Mouse (Mus musculus): ENCODE data around the gene Fosl2.
"Not testable (repeated sequence)": the region's sequence is repeated elsewhere in the genome, so short reads cannot be mapped to it uniquely, and the experiment has no call there.

The Fosl2 gene

DNA sequence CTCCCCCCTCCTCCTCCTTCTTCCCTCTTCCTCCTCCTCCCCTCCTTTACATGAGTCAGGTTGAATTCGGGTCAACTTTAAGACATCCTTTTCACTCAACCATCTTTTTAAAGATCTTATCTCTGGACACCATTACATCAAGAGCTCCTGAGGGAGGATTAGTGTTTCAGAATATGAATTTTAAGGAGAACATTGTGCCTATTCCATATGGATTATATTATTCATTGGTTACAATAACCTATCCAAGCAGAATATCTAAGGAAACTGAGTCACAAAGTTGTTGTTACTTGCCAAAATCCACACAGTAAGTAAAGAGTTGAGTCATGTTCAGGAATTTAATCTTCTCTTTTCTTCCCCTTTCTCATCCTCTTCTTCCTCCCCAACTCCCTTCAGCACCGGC lies 41.2 kb downstream of the Fosl2 start:
- DNase-seq (ENCODE audit: inconsistent age in 2 of 2, low spot score in 1 of 2) = no peak

DNA sequence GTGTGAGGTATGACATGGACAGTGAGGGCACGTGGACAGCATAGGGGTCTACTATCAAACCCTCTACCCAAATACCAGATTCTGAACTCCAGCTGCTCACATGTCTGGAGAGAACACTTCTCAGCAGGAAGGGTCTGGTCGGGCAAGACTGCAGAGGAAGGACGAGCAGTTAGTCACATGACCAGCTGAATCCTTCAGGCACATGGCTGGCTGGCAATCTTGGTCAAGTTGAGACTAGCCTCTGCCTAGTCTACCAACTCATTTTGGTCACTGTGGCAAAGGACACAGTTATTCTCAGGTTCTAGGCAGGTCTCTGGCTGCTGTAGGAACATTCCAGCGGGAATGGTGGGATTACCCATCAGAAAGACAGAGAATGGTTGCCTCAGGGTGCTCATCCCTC lies 42.1 kb downstream of the Fosl2 start:
- no peak for DNase-seq (ENCODE audit: inconsistent age in 2 of 2, low spot score in 1 of 2)

DNA sequence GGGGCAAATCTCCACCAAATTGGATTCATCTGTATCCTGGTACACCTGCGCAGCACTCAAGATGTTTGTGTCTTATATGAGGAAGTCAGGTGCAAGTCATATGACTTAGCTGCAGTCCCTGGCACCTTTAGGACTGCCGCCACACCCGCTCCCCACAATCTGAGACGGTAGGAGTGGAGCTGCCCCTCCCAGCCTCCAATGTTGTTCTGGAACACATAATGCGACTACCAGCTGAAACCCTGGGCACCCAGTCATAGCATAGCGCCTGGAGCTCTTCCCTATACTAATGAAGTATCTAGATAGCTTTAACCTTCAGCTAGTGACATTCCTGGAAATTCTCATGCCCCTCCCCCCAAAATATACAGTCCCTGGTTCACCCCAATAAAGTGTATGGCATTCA lies 43.1 kb downstream of the Fosl2 start:
- not testable (repeated sequence) for DNase-seq (ENCODE audit: inconsistent age in 2 of 2, low spot score in 1 of 2)

DNA sequence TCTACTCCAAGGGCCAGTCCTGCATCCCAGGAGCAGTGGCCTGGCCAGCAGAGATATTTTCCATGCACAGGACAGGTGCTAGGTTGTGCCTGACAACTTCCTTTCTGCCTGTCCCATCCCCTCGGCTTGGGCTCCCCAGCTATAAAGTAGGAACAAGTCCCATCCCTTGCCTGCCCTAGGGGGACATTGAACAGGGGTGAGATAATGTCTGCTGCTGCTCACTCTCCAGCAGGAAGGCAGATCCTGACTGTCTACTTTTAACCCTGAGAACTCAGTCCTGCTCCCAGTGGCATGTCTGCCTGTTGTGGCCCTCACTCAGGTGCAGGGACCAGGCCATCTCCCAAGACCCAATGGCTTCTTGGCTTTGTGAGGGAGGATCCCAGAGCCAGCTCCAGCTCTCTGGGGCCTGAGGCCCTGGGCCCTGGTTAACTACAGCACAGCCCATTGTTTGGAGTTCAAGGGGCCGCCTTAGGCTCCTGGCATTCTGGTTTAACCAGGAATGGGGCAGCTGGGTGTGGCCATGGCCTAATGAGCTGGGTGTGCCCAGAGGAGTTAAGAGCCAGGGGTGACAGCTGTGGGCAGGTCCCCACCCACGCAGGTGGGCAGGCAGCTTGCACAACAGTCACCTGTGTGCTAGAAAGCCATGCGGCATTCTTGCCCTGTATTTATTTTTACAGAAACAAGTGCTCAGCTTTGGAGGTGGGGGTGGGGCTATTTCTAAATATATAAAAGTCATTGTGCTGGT lies 47.5 kb downstream of the Fosl2 start:
- no peak for DNase-seq (ENCODE audit: inconsistent age in 2 of 2, low spot score in 1 of 2)

DNA sequence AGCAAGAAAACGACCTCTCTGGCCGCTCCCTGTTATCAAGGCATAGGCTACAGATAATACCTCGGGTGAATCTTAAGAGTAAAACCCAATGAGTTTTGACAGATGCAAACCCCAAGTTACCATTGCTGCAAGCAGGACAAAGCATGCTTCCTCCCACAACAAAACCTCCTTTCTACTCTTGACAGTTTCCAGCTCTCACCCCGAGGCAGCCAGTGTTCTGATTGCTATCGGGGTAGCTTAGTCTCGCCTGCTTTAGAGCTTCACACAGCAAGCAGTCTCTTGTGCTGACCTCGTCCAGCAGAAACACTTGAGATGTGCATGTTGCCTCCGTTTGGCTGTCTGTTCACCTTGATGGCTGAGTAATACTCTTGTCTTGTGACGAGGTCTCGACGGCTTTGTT lies 52.1 kb downstream of the Fosl2 start:
- peak in 1 of 2 experiments; percentile 50 for DNase-seq (ENCODE audit: inconsistent age in 2 of 2, low spot score in 1 of 2)

DNA sequence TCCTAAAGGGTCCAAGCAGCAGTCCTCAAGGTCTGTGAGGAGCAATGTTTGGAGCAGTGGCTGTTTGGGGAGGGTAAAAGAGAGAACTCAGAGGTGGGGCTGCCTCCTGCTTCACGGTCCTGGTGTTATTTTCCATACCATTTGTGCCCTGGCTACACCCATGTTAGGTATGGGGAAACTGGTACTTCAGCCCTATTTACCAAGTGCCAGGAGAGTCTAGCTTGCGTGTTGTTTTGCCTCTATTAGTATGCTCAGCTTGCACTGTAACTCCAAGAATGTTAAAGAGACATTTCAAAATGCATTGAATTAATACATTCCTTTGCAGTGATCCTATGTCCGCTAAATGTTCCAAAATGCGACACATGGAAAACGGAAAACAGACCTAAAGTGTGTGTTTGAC lies 55.7 kb downstream of the Fosl2 start:
- no peak for DNase-seq (ENCODE audit: inconsistent age in 2 of 2, low spot score in 1 of 2)

DNA sequence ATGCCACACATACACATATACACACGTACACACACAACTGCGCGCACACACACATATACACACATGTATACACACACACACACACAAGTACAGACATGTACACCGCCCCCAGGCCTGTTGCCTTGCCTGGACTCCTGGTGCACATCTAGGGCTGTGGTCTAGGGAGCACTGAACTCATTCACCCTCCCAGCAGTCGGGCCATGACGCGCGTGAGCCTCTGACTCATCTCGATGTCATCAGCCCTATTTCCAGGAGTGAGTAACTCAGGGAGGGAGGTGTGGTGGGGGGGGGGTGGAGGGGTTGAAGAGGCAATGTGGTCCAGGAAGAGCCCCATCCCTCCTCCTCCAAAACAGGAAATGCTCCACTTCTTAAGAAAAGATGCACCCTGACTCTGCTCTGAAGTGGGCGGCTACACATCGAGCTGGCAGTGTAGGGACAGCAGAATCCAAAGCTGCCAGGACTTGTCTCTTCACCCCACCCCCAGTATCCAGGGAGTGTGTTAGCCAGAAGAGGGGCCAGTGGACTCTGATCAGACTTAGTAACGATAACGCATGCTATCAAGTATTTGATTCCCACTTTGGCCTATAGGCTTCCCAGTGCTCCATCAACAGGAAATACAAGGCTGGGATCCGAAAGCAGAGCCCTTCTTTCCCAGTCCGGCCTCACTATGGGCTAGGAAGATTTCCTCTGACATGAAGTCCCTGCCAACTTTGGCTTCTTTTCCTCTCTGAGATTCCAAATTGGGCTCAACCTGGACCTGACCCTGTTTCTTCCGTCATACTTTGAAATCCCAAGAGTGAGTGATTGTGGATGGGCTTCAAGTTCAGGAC lies 56.6 kb downstream of the Fosl2 start:
- DNase-seq (ENCODE audit: inconsistent age in 2 of 2, low spot score in 1 of 2) = peak; percentile 84 to 87

DNA sequence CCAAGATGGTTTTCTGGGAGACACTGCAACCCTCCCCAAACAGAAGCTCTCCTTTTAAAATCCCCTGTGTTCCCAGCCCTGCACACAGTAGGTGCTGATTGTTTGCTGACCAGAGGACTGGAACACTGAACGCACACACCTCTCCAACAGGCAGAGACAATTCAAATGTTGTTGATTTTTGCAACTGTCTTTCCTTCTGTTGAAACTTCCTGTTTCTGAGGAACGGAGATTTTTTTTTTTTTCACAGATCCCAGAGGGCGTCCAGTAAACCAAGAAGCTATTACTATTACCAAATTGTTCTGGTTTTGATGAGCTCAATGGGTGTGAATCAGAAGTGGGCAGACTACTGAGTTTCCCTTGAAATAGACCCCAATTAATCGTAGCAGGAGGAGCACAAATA lies 58.6 kb downstream of the Fosl2 start:
- DNase-seq (ENCODE audit: inconsistent age in 2 of 2, low spot score in 1 of 2) = no peak

DNA sequence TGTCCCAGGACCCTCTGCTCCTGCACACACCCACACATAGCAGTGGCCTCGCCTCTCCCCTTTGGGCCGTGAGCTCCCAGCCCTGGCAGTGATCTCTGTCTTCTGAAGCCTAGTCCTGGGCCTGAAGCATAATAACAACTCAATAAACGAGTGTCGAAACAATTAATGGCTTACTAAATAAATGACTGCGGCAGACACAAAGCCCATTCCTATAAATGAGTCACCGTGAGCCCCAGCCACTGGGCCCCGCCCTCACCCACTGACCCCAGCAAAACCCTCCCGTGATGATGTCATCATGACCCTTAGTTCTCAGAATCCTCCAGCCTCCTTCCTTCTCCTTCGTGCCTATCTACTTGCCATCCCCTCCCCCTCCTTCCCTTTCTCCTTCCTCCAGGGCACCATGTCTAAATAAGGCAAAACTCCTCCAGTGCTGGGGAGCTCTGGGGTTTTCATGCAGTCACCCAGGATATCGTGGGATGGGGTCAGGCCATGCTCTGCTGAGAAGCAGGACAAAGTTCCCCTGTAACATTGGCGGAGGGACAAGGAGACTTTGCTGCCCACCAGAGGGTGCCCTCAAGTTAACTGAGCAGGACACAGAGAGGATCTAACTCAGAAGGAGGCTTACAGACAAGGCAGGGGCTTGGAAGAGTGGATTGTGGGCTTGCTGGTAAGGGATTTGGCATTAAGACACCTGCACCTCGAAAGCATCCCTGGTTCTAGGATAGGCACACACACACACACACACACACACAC lies 60.4 kb downstream of the Fosl2 start:
- peak in 1 of 2 experiments; percentile 44 for DNase-seq (ENCODE audit: inconsistent age in 2 of 2, low spot score in 1 of 2)

DNA sequence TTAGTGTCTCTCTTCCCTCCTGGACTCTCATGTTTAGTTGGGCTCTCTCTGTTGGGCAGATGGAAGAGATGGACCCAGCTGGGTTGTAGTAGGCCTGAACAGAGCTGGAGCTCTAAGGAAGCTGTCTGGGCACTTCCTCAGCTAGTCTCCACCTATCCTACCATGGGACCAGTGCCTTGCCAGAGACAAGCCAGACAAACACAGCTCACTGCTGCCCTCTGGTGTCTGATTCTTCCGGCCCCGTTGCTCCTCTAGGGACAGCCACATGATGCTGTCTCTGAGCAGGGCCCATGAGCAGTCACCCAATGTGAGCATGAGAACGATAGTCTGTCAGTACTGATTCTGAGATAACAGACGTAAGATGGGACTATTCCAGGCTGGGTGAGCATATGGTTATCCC lies 62.1 kb downstream of the Fosl2 start:
- DNase-seq (ENCODE audit: inconsistent age in 2 of 2, low spot score in 1 of 2) = peak; percentile 94 to 99

DNA sequence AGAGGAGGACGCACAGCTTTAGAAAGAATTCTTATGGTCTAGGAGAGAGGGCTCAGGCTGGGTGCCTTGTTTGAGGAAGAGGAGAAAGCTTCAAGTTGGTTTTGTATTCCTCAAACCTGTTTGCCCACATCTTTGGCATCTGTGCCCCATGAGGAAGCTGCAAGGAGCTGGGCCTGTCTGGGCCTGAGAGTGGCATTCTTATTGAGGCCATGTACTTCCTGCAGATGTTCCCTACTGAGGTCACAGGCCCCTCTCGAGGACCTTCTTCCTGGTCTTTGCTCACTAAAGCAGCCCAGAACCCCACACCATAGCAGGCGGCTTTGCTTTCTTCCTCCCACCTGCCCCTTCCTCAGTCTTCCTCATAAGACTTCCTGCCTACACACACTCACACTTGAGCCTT lies 63.5 kb downstream of the Fosl2 start:
- DNase-seq (ENCODE audit: inconsistent age in 2 of 2, low spot score in 1 of 2) = no peak

DNA sequence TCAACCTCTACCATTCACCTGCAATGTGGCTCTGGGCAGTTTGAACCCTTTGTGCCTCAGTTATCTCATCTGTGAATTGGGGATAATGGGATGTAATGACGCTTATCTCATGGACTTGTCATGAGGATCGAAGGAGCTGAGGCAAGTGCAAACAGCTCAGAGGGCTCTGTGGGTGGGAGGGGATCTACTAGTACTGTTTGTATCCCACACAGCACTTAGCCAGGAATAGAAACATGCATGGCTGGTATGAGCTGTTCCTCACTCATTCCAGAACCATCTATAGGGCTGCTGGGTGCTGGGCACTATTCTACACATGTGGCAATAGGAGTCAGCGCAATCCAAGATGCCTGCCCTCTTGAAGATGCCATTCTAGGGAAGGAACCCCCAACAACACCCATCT lies 64.0 kb downstream of the Fosl2 start:
- DNase-seq (ENCODE audit: inconsistent age in 2 of 2, low spot score in 1 of 2) = no peak

DNA sequence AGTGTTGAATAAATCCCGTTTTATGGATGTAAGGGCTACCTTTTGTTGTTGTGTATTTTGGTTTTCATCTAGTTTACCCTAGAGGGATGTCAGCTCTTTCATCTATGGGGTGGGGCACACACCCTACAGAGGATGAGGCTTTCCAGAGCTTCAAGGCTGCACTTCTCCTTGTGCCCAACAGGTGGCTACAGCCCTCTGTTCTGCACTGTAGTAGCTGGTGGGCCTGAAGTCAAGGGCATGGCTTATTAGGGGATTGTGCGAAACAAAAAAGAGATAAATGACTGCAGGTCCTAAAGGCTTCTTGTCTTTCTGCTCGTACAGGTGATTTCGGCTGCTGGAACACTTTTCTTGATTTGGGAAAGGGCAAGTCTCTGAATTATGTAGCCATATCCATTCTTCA lies 69.1 kb downstream of the Fosl2 start:
- peak in 1 of 2 experiments; percentile 43 for DNase-seq (ENCODE audit: inconsistent age in 2 of 2, low spot score in 1 of 2)

DNA sequence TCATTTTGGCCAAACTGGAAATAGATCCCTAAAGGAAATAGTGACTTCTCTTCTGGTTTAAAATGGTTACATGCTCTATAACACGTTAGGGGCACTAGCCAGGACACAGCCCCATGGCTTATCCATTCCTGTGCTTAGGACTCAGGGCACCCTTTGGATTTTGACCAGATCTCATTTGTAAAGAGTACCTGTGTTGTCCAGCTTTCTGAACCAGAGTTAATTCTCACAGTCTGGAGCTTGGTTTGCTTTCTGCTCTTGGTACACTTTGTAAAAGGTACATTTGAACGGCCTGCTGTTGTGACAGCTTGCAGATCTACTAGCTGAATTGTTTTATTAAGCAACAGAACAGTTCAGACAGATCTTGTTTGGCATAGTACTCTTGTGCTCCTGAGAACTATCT lies 71.1 kb downstream of the Fosl2 start:
- DNase-seq (ENCODE audit: inconsistent age in 2 of 2, low spot score in 1 of 2) = no peak

Data from adrenal gland, adult (tissue).